Mouse (Mus musculus) WW6 (cell line): ENCODE measurements around the gene Smg9.

Experiments used
- DNase-seq: peaks from one replicate; pipeline ENCODE4 v3.0.0-alpha.2; 2013; ENCODE audit warnings: low read depth, low spot score

The Smg9 gene

GRCm38 (mm10) chr7:24408186-24408585, 8.8 kb downstream of the Smg9 start:
- no peak for DNase-seq

- DNase-seq, result no peak
Observed at GRCm38 (mm10) chr7:24410123-24410522, 10.7 kb downstream of the Smg9 start.

GRCm38 (mm10) chr7:24410831-24411230, 11.4 kb downstream of the Smg9 start:
- no peak for DNase-seq

- DNase-seq, result no peak
Observed at GRCm38 (mm10) chr7:24413630-24414029, 14.2 kb downstream of the Smg9 start.

- no peak for DNase-seq
Observed at GRCm38 (mm10) chr7:24415261-24415660, 15.8 kb downstream of the Smg9 start.

GRCm38 (mm10) chr7:24419579-24419978, 20.2 kb downstream of the Smg9 start:
- no peak for DNase-seq

- no peak for DNase-seq
Observed at GRCm38 (mm10) chr7:24421648-24422047, 22.2 kb downstream of the Smg9 start.

GRCm38 (mm10) chr7:24422251-24422650, 22.8 kb downstream of the Smg9 start:
- DNase-seq, result no peak

- DNase-seq, result no peak
Observed at GRCm38 (mm10) chr7:24423107-24423763, 23.8 kb downstream of the Smg9 start.

- DNase-seq, result no peak
Observed at GRCm38 (mm10) chr7:24423956-24424732, 24.7 kb downstream of the Smg9 start.

- DNase-seq, result no peak
Observed at GRCm38 (mm10) chr7:24425919-24426318, 26.5 kb downstream of the Smg9 start.

GRCm38 (mm10) chr7:24427168-24427567, 27.7 kb downstream of the Smg9 start:
- no peak for DNase-seq

- no peak for DNase-seq
Observed at GRCm38 (mm10) chr7:24428725-24429124, 29.3 kb downstream of the Smg9 start.

GRCm38 (mm10) chr7:24429413-24430112, 30.1 kb downstream of the Smg9 start:
- DNase-seq, result no peak

GRCm38 (mm10) chr7:24430551-24431345, 31.3 kb downstream of the Smg9 start:
- no peak for DNase-seq

- no peak for DNase-seq
Observed at GRCm38 (mm10) chr7:24431713-24432112, 32.3 kb downstream of the Smg9 start.

- no peak for DNase-seq
Observed at GRCm38 (mm10) chr7:24435305-24435704, 35.9 kb downstream of the Smg9 start.

- no peak for DNase-seq
Observed at GRCm38 (mm10) chr7:24437981-24438380, 38.6 kb downstream of the Smg9 start.

- DNase-seq, result no peak
Observed at GRCm38 (mm10) chr7:24439191-24439590, 39.8 kb downstream of the Smg9 start.

GRCm38 (mm10) chr7:24439891-24440290, 40.5 kb downstream of the Smg9 start:
- no peak for DNase-seq

GRCm38 (mm10) chr7:24441785-24442184, 42.4 kb downstream of the Smg9 start:
- DNase-seq, result peak; percentile 75

- no peak for DNase-seq
Observed at GRCm38 (mm10) chr7:24442313-24442712, 42.9 kb downstream of the Smg9 start.
